Mouse (Mus musculus) layer of hippocampus, adult 8-10 months (tissue): ENCODE measurements around the gene Brinp2. TPM values are rescaled to one million over a fixed set of nuclear protein-coding genes. Genes with fewer than 3 reads are reported as not detected.

Source experiments
- DNase-seq, 2 experiments: peaks; one replicate each; pipeline ENCODE4 v3.0.0; 2022; ENCODE audit warnings: low spot score in 2 of 2
- total RNA-seq, 4 experiments: library from RNA; stranded (reverse); gene quantifications; 2 replicates each; pipeline ENCODE4 v1.2.4; 2022

Brinp2 gene
- total RNA-seq, 4 experiments from 2014 or later, result 65.4 to 78.2 (median 70.1) TPM

GRCm38 (mm10) chr1:158227239-158227638, 128.9 kb downstream of the Brinp2 start:
- DNase-seq, result no peak

GRCm38 (mm10) chr1:158226689-158227088, 129.4 kb downstream of the Brinp2 start:
- DNase-seq, result no peak

DNA sequence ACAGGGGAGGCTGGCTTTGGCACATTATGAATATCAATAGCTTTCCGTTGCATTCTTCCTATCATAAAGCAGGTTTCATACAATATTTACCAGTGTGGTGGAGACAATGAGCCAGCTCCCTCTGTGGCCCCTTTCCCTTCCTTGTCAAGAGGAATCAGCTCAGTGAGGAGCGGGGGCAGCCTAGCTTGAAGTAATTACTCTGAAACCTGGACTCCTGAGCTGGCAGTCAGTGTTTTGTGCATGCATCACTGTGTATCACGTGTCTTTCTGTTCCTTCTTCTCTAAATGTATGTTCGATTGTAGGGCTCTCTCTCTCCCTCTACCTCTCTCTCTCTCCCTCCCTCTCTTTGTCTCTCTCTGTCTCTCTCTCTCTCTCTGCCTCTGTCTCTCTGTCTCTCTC, 135.1 kb downstream of the Brinp2 start:
- DNase-seq, result no peak

DNA sequence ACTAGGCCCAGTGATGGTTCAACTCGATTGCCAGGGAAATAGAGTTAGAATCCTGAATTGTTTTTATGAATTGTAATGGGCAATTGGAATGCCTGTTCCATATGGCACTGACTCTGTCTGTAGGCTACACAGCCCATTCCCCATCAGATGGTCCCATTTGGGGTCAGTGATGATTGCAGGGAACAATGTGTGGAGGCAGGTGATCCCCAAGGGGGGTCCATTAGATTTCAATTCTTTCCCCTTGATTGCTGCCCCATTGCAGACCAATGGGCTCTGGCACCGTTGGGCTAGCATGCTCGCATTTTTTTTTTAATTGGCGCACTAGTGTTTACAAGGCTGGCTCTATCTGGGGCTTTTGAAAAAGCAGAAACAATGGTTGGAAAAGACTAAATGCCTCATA, 136.0 kb downstream of the Brinp2 start:
- DNase-seq, result no peak

DNA sequence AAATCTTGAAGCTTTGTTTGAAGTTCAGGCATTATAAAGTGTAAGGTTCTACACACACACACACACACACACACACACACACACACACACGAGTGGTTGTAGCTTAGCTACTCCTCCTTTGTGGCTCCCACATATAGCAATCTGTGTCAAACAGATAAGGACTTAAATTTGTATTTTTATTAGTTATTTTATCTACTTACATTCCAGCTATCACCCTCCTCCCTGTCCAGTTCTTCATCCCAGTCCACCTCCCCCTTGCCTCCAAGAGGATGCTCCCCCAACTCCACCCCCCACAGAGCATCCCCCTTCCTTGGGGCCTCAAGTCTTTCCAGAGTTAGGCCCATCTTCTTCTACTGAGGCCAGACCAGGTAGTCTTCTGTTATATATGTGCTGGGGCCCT, 137.4 kb downstream of the Brinp2 start:
- no peak for DNase-seq

DNA sequence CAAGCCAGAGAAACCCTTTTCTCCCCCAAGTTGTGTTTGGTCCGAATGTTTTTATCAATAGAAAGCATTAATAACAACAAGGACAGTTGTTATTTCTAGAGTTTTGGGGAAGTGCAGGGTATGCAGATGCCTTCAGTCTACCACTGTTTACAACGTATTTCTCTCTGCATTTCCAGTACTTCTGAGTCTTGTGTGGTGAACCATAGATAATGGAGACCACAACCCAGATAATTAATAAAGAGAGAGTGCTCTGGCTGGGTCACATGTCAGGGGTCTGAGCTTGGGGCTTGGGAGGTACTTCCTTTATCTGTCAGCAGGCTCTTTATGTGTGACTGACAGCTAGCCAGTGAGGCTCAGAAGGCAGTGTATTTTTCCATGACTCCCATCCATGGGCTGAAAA, 137.8 kb downstream of the Brinp2 start:
- DNase-seq, result no peak

DNA sequence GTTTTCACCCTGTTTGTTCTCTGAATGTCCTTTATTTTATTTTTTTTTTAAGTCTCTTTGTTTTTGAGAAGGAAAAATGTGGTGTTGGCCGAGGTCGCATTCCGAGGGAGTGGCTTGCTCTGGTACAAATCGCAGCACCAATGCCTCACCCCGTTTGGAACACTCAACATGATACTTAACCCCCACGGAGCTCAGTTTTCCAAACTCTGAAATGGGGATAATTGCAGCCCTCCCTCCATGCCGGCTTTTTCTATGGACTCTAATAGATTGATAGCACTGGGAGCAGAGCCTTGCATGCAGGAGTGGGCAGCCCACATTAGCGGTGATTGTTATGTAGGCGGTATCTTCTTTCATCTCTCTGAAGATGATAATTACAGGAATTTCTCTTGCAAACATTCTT, 140.5 kb downstream of the Brinp2 start:
- DNase-seq, result no peak

- peak in 1 of 2 experiments; percentile 36 for DNase-seq
Observed at GRCm38 (mm10) chr1:158214743-158215142, 141.4 kb downstream of the Brinp2 start.

- DNase-seq, result no peak
Observed at GRCm38 (mm10) chr1:158213736-158214135, 142.4 kb downstream of the Brinp2 start.

DNA sequence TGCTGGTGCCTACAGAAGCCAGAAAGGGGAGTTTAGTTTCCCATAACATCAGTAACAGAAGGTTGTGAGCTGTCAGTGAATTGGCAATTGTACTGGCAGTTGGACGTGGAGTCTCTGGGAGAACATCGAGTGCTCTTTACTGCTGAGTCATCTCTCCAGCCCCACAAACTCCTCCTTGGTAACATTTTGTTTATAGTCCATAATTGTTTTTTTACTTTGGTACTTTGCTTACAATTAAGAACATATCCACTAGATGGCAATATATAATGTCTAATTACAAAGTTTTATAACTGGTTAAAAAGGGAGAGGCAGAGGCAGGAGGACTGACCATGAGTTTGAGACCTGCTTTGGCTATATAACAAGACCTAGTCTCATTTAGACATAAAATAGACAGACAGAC, 148.5 kb downstream of the Brinp2 start:
- DNase-seq, result no peak

DNA sequence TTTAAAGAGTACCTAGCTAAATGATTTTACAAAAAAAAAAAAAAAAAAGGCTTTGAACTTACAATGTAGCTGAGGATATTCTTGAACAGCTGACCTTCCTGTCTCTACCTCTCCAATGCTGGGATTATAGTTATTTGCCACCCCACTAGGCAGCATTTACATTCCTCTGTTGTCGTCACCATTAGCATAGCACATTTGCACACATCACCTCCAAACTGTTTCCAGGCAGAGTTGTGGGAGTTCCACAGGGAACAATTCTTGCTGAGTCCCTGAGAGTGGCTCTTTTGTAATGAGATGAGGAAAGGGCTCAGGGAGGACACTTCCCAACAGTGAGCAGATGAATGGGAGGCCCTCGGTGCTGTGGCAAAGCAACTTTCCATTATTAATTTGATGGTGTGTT, 153.2 kb downstream of the Brinp2 start:
- no peak for DNase-seq

Other genes starting within 250 kb of the Brinp2 start
- gene Astn1, start 5.9 kb upstream of the Brinp2 start, total RNA-seq, result 100 to 1,000 TPM; 166 to 188 (median 173) TPM